ENCODE assay signal across 8 mouse cellular contexts in the genomic region with DNA sequence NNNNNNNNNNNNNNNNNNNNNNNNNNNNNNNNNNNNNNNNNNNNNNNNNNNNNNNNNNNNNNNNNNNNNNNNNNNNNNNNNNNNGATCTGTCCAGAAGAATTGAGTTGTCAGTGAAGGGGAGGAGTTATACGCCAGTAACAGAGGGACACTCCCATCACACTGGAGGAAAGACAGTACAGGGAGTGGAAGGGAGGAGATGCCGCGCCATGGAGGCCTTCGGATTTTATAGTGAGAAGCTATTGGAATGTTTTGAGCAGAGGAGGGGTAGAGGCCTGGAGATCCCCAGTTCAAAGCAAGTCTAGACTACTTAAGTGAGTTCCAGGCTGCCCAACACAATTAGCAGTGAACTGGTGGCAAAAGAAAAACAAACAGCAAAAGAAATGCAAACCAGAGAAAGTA. TPM values are rescaled to one million over a fixed set of nuclear protein-coding genes. Genes with fewer than 3 reads are reported as not detected.
DNase-seq lines count a peak whose midpoint lies in the region; ATAC-seq and TF ChIP-seq lines count a peak whose summit lies in the region.

No protein-coding gene starts in this region.

- ATAC-seq in intestine, postnatal 0 days = peak; percentile 43; the same call in 1 of the 2 replicates
- peak; percentile 89; the same call in 1 of the 2 replicates for ATAC-seq in lung, embryonic 15.5 days (ENCODE audit: borderline replicate concordance, extremely low read depth, low FRiP score, low TSS enrichment)

- TF ChIP-seq POLR2A in cerebellum, adult 2 months (IDR thresholded peaks at IDR 0.05; ENCODE audit: borderline replicate concordance, insufficient read depth, low read length) = no peak
- no peak for TF ChIP-seq POLR2A in bone marrow macrophage, adult 2 months (IDR thresholded peaks at IDR 0.05; ENCODE audit: borderline replicate concordance, low read depth, low read length)

- 8% methylated on average over 4 of the region's 4 CpGs for WGBS in cerebellum, adult 2 months
- WGBS in intestine, postnatal 0 days = 3% methylated on average over 4 of the region's 4 CpGs
- 1% methylated on average over 4 of the region's 4 CpGs for WGBS in lung, embryonic 15.5 days

- H3K9ac ChIP-seq in intestine, postnatal 0 days (ENCODE audit: low read depth, low read length) = no peak overlapping the region
- H3K9ac ChIP-seq in lung, embryonic 15.5 days = 0 out of 2 replicates have a peak overlapping the region, but pooled peaks have one; percentile 13

- no peaks in the 10 kb centered on the region for H3K36me3 ChIP-seq in intestine, postnatal 0 days (ENCODE audit: control insufficient read depth, insufficient read depth)
- H3K36me3 ChIP-seq in lung, embryonic 15.5 days = no peaks in the 10 kb centered on the region

- H3K9me3 ChIP-seq in intestine, postnatal 0 days (ENCODE audit: control insufficient read depth) = no peaks in the 10 kb centered on the region
- no peaks in the 10 kb centered on the region for H3K9me3 ChIP-seq in lung, embryonic 15.5 days

- H3K27me3 ChIP-seq in cerebellum, adult 2 months (ENCODE audit: control insufficient read depth, insufficient read depth, low read length) = no peaks in the 10 kb centered on the region
- H3K27me3 ChIP-seq in intestine, postnatal 0 days (replicated peaks; ENCODE audit: control insufficient read depth, insufficient read depth, low read length) = no peaks in the 10 kb centered on the region
- no peaks in the 10 kb centered on the region for H3K27me3 ChIP-seq in lung, embryonic 15.5 days

- no peak for TF ChIP-seq CTCF in cerebellum, adult 2 months (IDR thresholded peaks at IDR 0.05; ENCODE audit: borderline replicate concordance, insufficient read depth, low read depth, low read length)
- TF ChIP-seq CTCF in bone marrow macrophage, adult 2 months (IDR thresholded peaks at IDR 0.05; ENCODE audit: low read depth, low read length) = no peak
- no peak for TF ChIP-seq CTCF in intestine, postnatal 0 days (IDR thresholded peaks at IDR 0.05; ENCODE audit: low read depth)

- H3K4me2 ChIP-seq in intestine, postnatal 0 days (replicated peaks; ENCODE audit: low read depth) = peak overlapping the region; percentile 60
- peak overlapping the region; percentile 56 for H3K4me2 ChIP-seq in lung, embryonic 15.5 days

- no peak overlapping the region for H3K27ac ChIP-seq in cerebellum, adult 2 months (ENCODE audit: insufficient read depth, low read length)
- H3K27ac ChIP-seq in bone marrow macrophage, adult 2 months (ENCODE audit: insufficient read depth, low read depth, low read length) = peak overlapping the region; percentile 72
- H3K27ac ChIP-seq in intestine, postnatal 0 days (ENCODE audit: low read depth, low read length) = peak overlapping the region; percentile 68
- H3K27ac ChIP-seq in lung, embryonic 15.5 days = peak overlapping the region; percentile 80

- H3K4me1 ChIP-seq in cerebellum, adult 2 months (ENCODE audit: control insufficient read depth, insufficient read depth, low read length) = no peaks in the 10 kb centered on the region
- H3K4me1 ChIP-seq in bone marrow macrophage, adult 2 months (ENCODE audit: control insufficient read depth, insufficient read depth, low read length) = peaks cover 4% of the 10 kb centered on the region; the same call in 1 of the 2 replicates
- H3K4me1 ChIP-seq in intestine, postnatal 0 days (replicated peaks; ENCODE audit: control insufficient read depth, insufficient read depth, low read length) = no peaks in the 10 kb centered on the region
- H3K4me1 ChIP-seq in lung, embryonic 15.5 days = peaks cover 3% of the 10 kb centered on the region; the same call in 1 of the 2 replicates

- peak; percentile 24 to 30 for DNase-seq in cerebellum, adult 2 months
- DNase-seq in cerebellum, adult 18-20 months = no peak
- DNase-seq in heart, adult 11 months = peak; percentile 94
- DNase-seq in retina, postnatal 1 day = peak; percentile 83
- no peak for DNase-seq in layer of hippocampus, adult 18-20 months (ENCODE audit: low spot score in 2 of 2)

- H3K4me3 ChIP-seq in cerebellum, adult 2 months (replicated peaks; ENCODE audit: insufficient read depth, low read depth, low read length) = peak overlapping the region; percentile 37
- H3K4me3 ChIP-seq in bone marrow macrophage, adult 2 months (ENCODE audit: insufficient read depth, low read length) = peak overlapping the region; percentile 44; the same call in 1 of the 2 replicates
- H3K4me3 ChIP-seq in intestine, postnatal 0 days (ENCODE audit: low read depth, low read length) = peak overlapping the region; percentile 12; the same call in 1 of the 2 replicates
- peak overlapping the region; percentile 21 for H3K4me3 ChIP-seq in lung, embryonic 15.5 days

RNA-seq across cellular contexts. Expression of gene Pum1, which starts 33.7 kb away (rescaled TPM):
- 49.6 and 53.0 TPM in 2 replicates for polyA plus RNA-seq in cerebellum, adult 2 months (2012; rRNA removed)
- polyA plus RNA-seq in bone marrow macrophage, adult 2 months (2012; ENCODE audit: insufficient read depth, insufficient read length, missing spikeins) = 30.8 and 35.2 TPM in 2 replicates
- 23.9 and 25.3 TPM in 2 replicates for polyA plus RNA-seq in intestine, postnatal 0 days (2015; fragmentation: Nextera tagmentation; extraction: Ambion mirVana)
- 85.9 and 88.3 TPM in 2 replicates for polyA plus RNA-seq in lung, embryonic 15.5 days (2015; fragmentation: Nextera tagmentation; extraction: Ambion mirVana)
- total RNA-seq in layer of hippocampus, adult 18-20 months (2021) = 100 to 1,000 TPM; 114 to 124 TPM

RNA-seq across cellular contexts. Expression of gene Nkain1, which starts 55.4 kb away (rescaled TPM):
- polyA plus RNA-seq in cerebellum, adult 2 months (2012; rRNA removed) = 109 and 114 TPM in 2 replicates
- 0.54 TPM in 1 of 2 replicates, not detected in the other for polyA plus RNA-seq in bone marrow macrophage, adult 2 months (2012; ENCODE audit: insufficient read depth, insufficient read length, missing spikeins)
- 0.09 and 0.20 TPM in 2 replicates for polyA plus RNA-seq in intestine, postnatal 0 days (2015; fragmentation: Nextera tagmentation; extraction: Ambion mirVana)
- 0.74 and 1.3 TPM in 2 replicates for polyA plus RNA-seq in lung, embryonic 15.5 days (2015; fragmentation: Nextera tagmentation; extraction: Ambion mirVana)
- total RNA-seq in layer of hippocampus, adult 18-20 months (2021) = 10 to 100 TPM; 35.5 to 37.1 TPM

Comparison
In these comparisons a context has a peak if more than half of its experiments do, and no peak if none do; other contexts are left out.
1. DNase-seq: peak in cerebellum, adult 2 months (2 of 2), heart, adult 11 months (single experiment) and retina, postnatal 1 day (single experiment); none in cerebellum, adult 18-20 months (0 of 2) and layer of hippocampus, adult 18-20 months (0 of 2).
2. RNA of gene Nkain1, which starts 55.4 kb away (polyA plus RNA-seq): 109 to 114 TPM in cerebellum, adult 2 months; 0.74 to 1.3 TPM in lung, embryonic 15.5 days, 0.54 TPM in bone marrow macrophage, adult 2 months and 0.09 to 0.20 TPM in intestine, postnatal 0 days; every median in the first group is over 10 times any median in the second.
3. Peak in every context shown above with its lines, with median percentiles within 50 percentile points of each other: H3K4me3 ChIP-seq.